Mouse (Mus musculus): Measurements from ENCODE around the gene Ctse.

Gene Ctse

GRCm38 (mm10) chr1:131655601-131656000 lies 17.5 kb downstream of the Ctse start:
- DNase-seq, result no peak

GRCm38 (mm10) chr1:131657945-131658354 lies 19.8 kb downstream of the Ctse start:
- peak; percentile 96 for DNase-seq

- DNase-seq, result no peak
Observed at GRCm38 (mm10) chr1:131659512-131660085, 21.5 kb downstream of the Ctse start.

- no peak for DNase-seq
Observed at GRCm38 (mm10) chr1:131660266-131660665, 22.2 kb downstream of the Ctse start.

GRCm38 (mm10) chr1:131660716-131661472 lies 22.8 kb downstream of the Ctse start:
- no peak for DNase-seq

- DNase-seq, result no peak
Observed at GRCm38 (mm10) chr1:131661749-131662148, 23.6 kb downstream of the Ctse start.

- DNase-seq, result no peak
Observed at GRCm38 (mm10) chr1:131663286-131663995, 25.3 kb downstream of the Ctse start.

GRCm38 (mm10) chr1:131664136-131664535 lies 26.0 kb downstream of the Ctse start:
- no peak for DNase-seq

GRCm38 (mm10) chr1:131665886-131666285 lies 27.8 kb downstream of the Ctse start:
- no peak for DNase-seq

- no peak for DNase-seq
Observed at GRCm38 (mm10) chr1:131671113-131671512, 33.0 kb downstream of the Ctse start.

GRCm38 (mm10) chr1:131672361-131672760 lies 34.3 kb downstream of the Ctse start:
- no peak for DNase-seq

GRCm38 (mm10) chr1:131679644-131680043 lies 41.5 kb downstream of the Ctse start:
- no peak for DNase-seq

GRCm38 (mm10) chr1:131687739-131688138 lies 49.6 kb downstream of the Ctse start:
- no peak for DNase-seq

- DNase-seq, result no peak
Observed at GRCm38 (mm10) chr1:131688475-131688874, 50.4 kb downstream of the Ctse start, which contains the start of gene Rab7b. Gene Rab7b (plus strand): TSS chr1:131688695.

GRCm38 (mm10) chr1:131689016-131689415 lies 50.9 kb downstream of the Ctse start:
- DNase-seq, result no peak

GRCm38 (mm10) chr1:131689899-131690298 lies 51.8 kb downstream of the Ctse start:
- DNase-seq, result no peak

GRCm38 (mm10) chr1:131690435-131690834 lies 52.3 kb downstream of the Ctse start:
- no peak for DNase-seq

- DNase-seq, result peak; percentile 27
Observed at GRCm38 (mm10) chr1:131691356-131691755, 53.2 kb downstream of the Ctse start.

- no peak for DNase-seq
Observed at GRCm38 (mm10) chr1:131695308-131695707, 57.2 kb downstream of the Ctse start.

- no peak for DNase-seq
Observed at GRCm38 (mm10) chr1:131696325-131696724, 58.2 kb downstream of the Ctse start.

- DNase-seq, result no peak
Observed at GRCm38 (mm10) chr1:131698770-131699169, 60.7 kb downstream of the Ctse start.

GRCm38 (mm10) chr1:131699642-131700041 lies 61.5 kb downstream of the Ctse start:
- DNase-seq, result no peak

GRCm38 (mm10) chr1:131700447-131700846 lies 62.3 kb downstream of the Ctse start:
- no peak for DNase-seq

- no peak for DNase-seq
Observed at GRCm38 (mm10) chr1:131701391-131701790, 63.3 kb downstream of the Ctse start.
